Mouse (Mus musculus): ENCODE results near the gene Mmrn2.

DNA sequence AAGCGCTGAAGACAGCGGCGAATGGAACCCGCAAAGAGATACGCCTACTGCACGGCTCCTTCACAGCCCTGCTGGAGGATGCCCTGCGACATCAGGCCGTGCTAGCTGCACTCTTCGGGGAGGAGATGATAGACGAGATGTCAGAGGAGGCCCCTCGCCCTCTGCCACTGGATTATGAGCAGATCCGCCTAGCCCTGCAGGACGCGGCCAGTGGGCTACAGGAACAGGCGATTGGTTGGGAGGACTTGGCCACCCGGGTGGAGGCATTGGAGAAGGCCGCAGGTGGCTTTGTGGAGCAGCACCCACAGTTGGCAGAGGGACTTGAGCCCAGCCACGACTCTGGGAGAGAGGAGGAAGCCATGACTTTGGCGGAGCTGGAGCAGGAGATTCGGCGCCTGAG lies 23.6 kb downstream of the Mmrn2 start:
- TF ChIP-seq CTCF (IDR thresholded peaks at IDR 0.05; ENCODE audit: low read depth, low read length) (no peak), POLR2A (IDR thresholded peaks at IDR 0.05; ENCODE audit: insufficient read depth, low read length) (no peak)

All from ES-Bruce4 (cell line).